Mouse (Mus musculus): ENCODE measurements around the gene Srgap1.

GRCm38 (mm10) chr10:121853385-121853808 lies 193.7 kb downstream of the Srgap1 start:
- TF ChIP-seq GATA1 (IDR thresholded peaks at IDR 0.05; ENCODE audit: borderline replicate concordance, low read length) (no peak), FLI1 (IDR thresholded peaks at IDR 0.05; ENCODE audit: low read length) (no peak)
